Mouse (Mus musculus) heart, postnatal 36 days (tissue): Measurements from ENCODE around the gene E130308A19Rik. TPM values are rescaled to one million over a fixed set of nuclear protein-coding genes. Genes with fewer than 3 reads are reported as not detected.
A peak's percentile ranks its signal among the peaks of the same experiment; 100 is the strongest.

ENCODE experiments used
- DNase-seq, 2 experiments: peaks; one replicate each; pipeline ENCODE4 v3.0.0; 2021 to 2022
- intact Hi-C: fragments of 180-260 bp; cut with DNase I; formaldehyde crosslinking; loops from one replicate; pipeline ENCODE4 v1.15.1; 2025
- total RNA-seq, 2 experiments: library from RNA; stranded (reverse); gene quantifications; 2 replicates each; pipeline ENCODE4 v1.2.3; 2021

E130308A19Rik gene
- total RNA-seq = 1 to 10 TPM; 7.2 to 7.6 TPM

GRCm38 (mm10) chr4:59625998-59626910 lies at the start of gene E130308A19Rik:
TSS of gene E130308A19Rik (plus strand) at chr4:59626211.
- DNase-seq = peak; percentile 74 to 77
- intact Hi-C loops = loop anchor here (5.0 kb wide), 2 partner anchors 86 to 136 kb away; no protein-coding TSS in a partner anchor

- intact Hi-C loops = no loop called here
- no peak for DNase-seq
Measured at GRCm38 (mm10) chr4:59580495-59581281, 45.3 kb upstream of the E130308A19Rik start.

- DNase-seq = peak; percentile 94 to 95
- intact Hi-C loops = no loop called here
Measured at GRCm38 (mm10) chr4:59581314-59582185, 44.5 kb upstream of the E130308A19Rik start, which contains the start of gene Hsdl2. TSS of gene Hsdl2 (plus strand) at chr4:59581563.

GRCm38 (mm10) chr4:59582186-59582585 lies 43.8 kb upstream of the E130308A19Rik start:
- no peak for DNase-seq

GRCm38 (mm10) chr4:59585097-59585496 lies 40.9 kb upstream of the E130308A19Rik start:
- peak; percentile 29 to 39 for DNase-seq
- intact Hi-C loops = no loop called here

More at GRCm38 (mm10) chr4:59582186-59582585, 43.8 kb upstream of the E130308A19Rik start:
- intact Hi-C loops = no loop called here

GRCm38 (mm10) chr4:59587215-59587871 lies 38.7 kb upstream of the E130308A19Rik start:
- intact Hi-C loops = no loop called here
- no peak for DNase-seq

GRCm38 (mm10) chr4:59587872-59588226 lies 38.2 kb upstream of the E130308A19Rik start:
- intact Hi-C loops = no loop called here
- no peak for DNase-seq

GRCm38 (mm10) chr4:59594614-59595013 lies 31.4 kb upstream of the E130308A19Rik start:
- intact Hi-C loops = no loop called here
- no peak for DNase-seq

GRCm38 (mm10) chr4:59596556-59596955 lies 29.5 kb upstream of the E130308A19Rik start:
- intact Hi-C loops = no loop called here
- no peak for DNase-seq

GRCm38 (mm10) chr4:59602704-59603103 lies 23.3 kb upstream of the E130308A19Rik start:
- DNase-seq = no peak
- intact Hi-C loops = no loop called here

- intact Hi-C loops = no loop called here
- DNase-seq = no peak
Measured at GRCm38 (mm10) chr4:59604892-59605291, 21.1 kb upstream of the E130308A19Rik start.

- intact Hi-C loops = no loop called here
- DNase-seq = no peak
Measured at GRCm38 (mm10) chr4:59605501-59605900, 20.5 kb upstream of the E130308A19Rik start.

GRCm38 (mm10) chr4:59610411-59610810 lies 15.6 kb upstream of the E130308A19Rik start:
- intact Hi-C loops = no loop called here

GRCm38 (mm10) chr4:59614986-59615385 lies 11.0 kb upstream of the E130308A19Rik start:
- intact Hi-C loops = loop anchor here (1.0 to 5.0 kb wide), 3 partner anchors 168 to 257 kb away; no protein-coding TSS in a partner anchor
- peak; percentile 8 to 21 for DNase-seq

More at GRCm38 (mm10) chr4:59610411-59610810, 15.6 kb upstream of the E130308A19Rik start:
- DNase-seq = no peak

GRCm38 (mm10) chr4:59619611-59620245 lies 6.3 kb upstream of the E130308A19Rik start:
- DNase-seq = no peak
- intact Hi-C loops = loop anchor here (5.0 kb wide), 2 partner anchors 233 to 253 kb away; no protein-coding TSS in a partner anchor

- no peak for DNase-seq
- intact Hi-C loops = loop anchor here (5.0 kb wide), 2 partner anchors 87 to 137 kb away; no protein-coding TSS in a partner anchor
Measured at GRCm38 (mm10) chr4:59625676-59625997, 374 bp upstream of the E130308A19Rik start.

- intact Hi-C loops = loop anchor here (5.0 kb wide), 2 partner anchors 84 to 134 kb away; no protein-coding TSS in a partner anchor
- no peak for DNase-seq
Measured at GRCm38 (mm10) chr4:59628255-59628654, 2.2 kb downstream of the E130308A19Rik start.

GRCm38 (mm10) chr4:59629076-59629874 lies 3.3 kb downstream of the E130308A19Rik start:
- intact Hi-C loops = loop anchor here (5.0 kb wide), 2 partner anchors 83 to 133 kb away; no protein-coding TSS in a partner anchor

More at GRCm38 (mm10) chr4:59629076-59629874, 3.3 kb downstream of the E130308A19Rik start:
- no peak for DNase-seq
